Mouse (Mus musculus): Measurements from ENCODE around the gene Nme9. TPM values are rescaled to one million over a fixed set of nuclear protein-coding genes. Genes with fewer than 3 reads are reported as not detected.

The Nme9 gene
- polyA plus RNA-seq, 1 experiment from 2014 or later: 0.73 TPM

GRCm38 (mm10) chr9:99468572-99468971 lies 17.3 kb downstream of the Nme9 start:
- no peak overlapping the region for H3K27ac ChIP-seq (ENCODE audit: low read depth, low read length)
- H3K9ac ChIP-seq (ENCODE audit: low read depth, low read length): no peak overlapping the region
- WGBS: 72% methylated on average over 9 of the region's 9 CpGs
- H3K4me2 ChIP-seq (ENCODE audit: low read length): no peak overlapping the region
- no peaks in the 10 kb centered on the region for H3K4me1 ChIP-seq (ENCODE audit: control insufficient read depth, insufficient read depth, low read depth, low read length)
- no peaks in the 10 kb centered on the region for H3K36me3 ChIP-seq (ENCODE audit: control insufficient read depth, insufficient read depth, low read length)
- H3K27me3 ChIP-seq (replicated peaks; ENCODE audit: control insufficient read depth, insufficient read depth, low read length): no peaks in the 10 kb centered on the region
- peak; percentile 28; the same call in 1 of the 2 replicates for ATAC-seq
- H3K4me3 ChIP-seq (ENCODE audit: low read length): no peak overlapping the region
- H3K9me3 ChIP-seq (ENCODE audit: control insufficient read depth, low read length): no peaks in the 10 kb centered on the region

GRCm38 (mm10) chr9:99469681-99470273 lies 18.5 kb downstream of the Nme9 start:
- Histone ChIP-seq H3K4me2 (ENCODE audit: low read length) (no peak overlapping the region), H3K4me3 (ENCODE audit: low read length) (no peak overlapping the region), H3K4me1 (ENCODE audit: control insufficient read depth, insufficient read depth, low read depth, low read length) (no peaks in the 10 kb centered on the region), H3K9me3 (ENCODE audit: control insufficient read depth, low read length) (no peaks in the 10 kb centered on the region), H3K9ac (ENCODE audit: low read depth, low read length) (no peak overlapping the region), H3K36me3 (ENCODE audit: control insufficient read depth, insufficient read depth, low read length) (no peaks in the 10 kb centered on the region), H3K27me3 (replicated peaks; ENCODE audit: control insufficient read depth, insufficient read depth, low read length) (no peaks in the 10 kb centered on the region), H3K27ac (ENCODE audit: low read depth, low read length) (no peak overlapping the region)
- WGBS: 73% methylated on average over 8 of the region's 8 CpGs
- no peak for ATAC-seq

GRCm38 (mm10) chr9:99470347-99471092 lies 19.2 kb downstream of the Nme9 start:
- WGBS: 62% methylated on average over 16 of the region's 16 CpGs
- H3K4me1 ChIP-seq (ENCODE audit: control insufficient read depth, insufficient read depth, low read depth, low read length): no peaks in the 10 kb centered on the region
- no peak overlapping the region for H3K27ac ChIP-seq (ENCODE audit: low read depth, low read length)
- H3K4me3 ChIP-seq (ENCODE audit: low read length): no peak overlapping the region
- no peaks in the 10 kb centered on the region for H3K36me3 ChIP-seq (ENCODE audit: control insufficient read depth, insufficient read depth, low read length)
- H3K9me3 ChIP-seq (ENCODE audit: control insufficient read depth, low read length): no peaks in the 10 kb centered on the region
- no peak for ATAC-seq
- no peaks in the 10 kb centered on the region for H3K27me3 ChIP-seq (replicated peaks; ENCODE audit: control insufficient read depth, insufficient read depth, low read length)
- no peak overlapping the region for H3K4me2 ChIP-seq (ENCODE audit: low read length)
- no peak overlapping the region for H3K9ac ChIP-seq (ENCODE audit: low read depth, low read length)

GRCm38 (mm10) chr9:99471334-99471733 lies 20.1 kb downstream of the Nme9 start:
- no peaks in the 10 kb centered on the region for H3K9me3 ChIP-seq (ENCODE audit: control insufficient read depth, low read length)
- no peaks in the 10 kb centered on the region for H3K27me3 ChIP-seq (replicated peaks; ENCODE audit: control insufficient read depth, insufficient read depth, low read length)
- H3K4me3 ChIP-seq (ENCODE audit: low read length): no peak overlapping the region
- H3K4me1 ChIP-seq (ENCODE audit: control insufficient read depth, insufficient read depth, low read depth, low read length): no peaks in the 10 kb centered on the region
- H3K27ac ChIP-seq (ENCODE audit: low read depth, low read length): no peak overlapping the region
- no peak overlapping the region for H3K9ac ChIP-seq (ENCODE audit: low read depth, low read length)
- WGBS: 84% methylated on average over 7 of the region's 7 CpGs
- H3K36me3 ChIP-seq (ENCODE audit: control insufficient read depth, insufficient read depth, low read length): no peaks in the 10 kb centered on the region
- H3K4me2 ChIP-seq (ENCODE audit: low read length): no peak overlapping the region
- no peak for ATAC-seq

DNA sequence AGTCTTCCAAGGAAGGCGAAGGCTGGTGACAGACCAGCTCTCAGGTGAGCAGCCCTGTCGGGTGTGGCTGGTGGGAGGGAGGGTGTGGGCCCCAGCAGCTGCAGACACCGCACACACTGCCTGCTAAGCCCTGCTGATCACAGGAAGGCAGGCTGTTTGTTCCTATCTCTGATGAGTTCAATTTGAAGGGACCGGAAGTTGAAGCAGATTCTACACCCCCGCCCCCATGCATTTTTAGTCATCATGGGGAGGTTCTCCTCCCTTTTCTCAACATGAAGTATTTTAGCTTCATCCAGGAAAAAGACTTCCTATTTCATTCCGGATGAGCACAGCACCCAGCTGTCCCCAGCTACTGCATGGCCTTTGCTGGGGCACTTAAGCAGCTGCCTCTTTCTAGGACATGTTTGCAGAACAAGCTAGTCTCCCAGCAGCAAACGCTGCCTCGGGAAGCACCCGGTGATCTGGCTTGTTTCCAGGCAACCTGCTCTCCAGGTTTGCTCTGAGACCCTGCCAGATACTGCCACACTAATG lies 28.0 kb downstream of the Nme9 start:
- H3K36me3 ChIP-seq (ENCODE audit: control insufficient read depth, insufficient read depth, low read length): no peaks in the 10 kb centered on the region; the same call in 1 of the 2 replicates
- H3K27ac ChIP-seq (ENCODE audit: low read depth, low read length): peak overlapping the region; percentile 61
- H3K9ac ChIP-seq (ENCODE audit: low read depth, low read length): no peak overlapping the region; the same call in 1 of the 2 replicates
- no peaks in the 10 kb centered on the region for H3K27me3 ChIP-seq (replicated peaks; ENCODE audit: control insufficient read depth, insufficient read depth, low read length)
- no peak overlapping the region for H3K4me3 ChIP-seq (ENCODE audit: low read length)
- 64% methylated on average over 9 of the region's 9 CpGs for WGBS
- no peak overlapping the region for H3K4me2 ChIP-seq (ENCODE audit: low read length)
- H3K9me3 ChIP-seq (ENCODE audit: control insufficient read depth, low read length): no peaks in the 10 kb centered on the region
- H3K4me1 ChIP-seq (ENCODE audit: control insufficient read depth, insufficient read depth, low read depth, low read length): peaks cover 3% of the 10 kb centered on the region; the same call in 1 of the 2 replicates
- ATAC-seq: no peak

GRCm38 (mm10) chr9:99480764-99481163 lies 29.5 kb downstream of the Nme9 start:
- Histone ChIP-seq H3K36me3 (ENCODE audit: control insufficient read depth, insufficient read depth, low read length) (no peaks in the 10 kb centered on the region; the same call in 1 of the 2 replicates), H3K4me2 (ENCODE audit: low read length) (no peak overlapping the region), H3K4me1 (ENCODE audit: control insufficient read depth, insufficient read depth, low read depth, low read length) (peaks cover 3% of the 10 kb centered on the region; the same call in 1 of the 2 replicates), H3K27ac (ENCODE audit: low read depth, low read length) (no peak overlapping the region), H3K4me3 (ENCODE audit: low read length) (no peak overlapping the region), H3K9ac (ENCODE audit: low read depth, low read length) (no peak overlapping the region), H3K27me3 (replicated peaks; ENCODE audit: control insufficient read depth, insufficient read depth, low read length) (no peaks in the 10 kb centered on the region), H3K9me3 (ENCODE audit: control insufficient read depth, low read length) (no peaks in the 10 kb centered on the region)
- 82% methylated on average over 4 of the region's 4 CpGs for WGBS
- ATAC-seq: peak; percentile 70

- no peak overlapping the region for H3K27ac ChIP-seq (ENCODE audit: low read depth, low read length)
- 92% methylated on average over 4 of the region's 4 CpGs for WGBS
- H3K9ac ChIP-seq (ENCODE audit: low read depth, low read length): no peak overlapping the region
- peaks cover 3% of the 10 kb centered on the region; the same call in 1 of the 2 replicates for H3K4me1 ChIP-seq (ENCODE audit: control insufficient read depth, insufficient read depth, low read depth, low read length)
- H3K9me3 ChIP-seq (ENCODE audit: control insufficient read depth, low read length): no peaks in the 10 kb centered on the region
- no peaks in the 10 kb centered on the region for H3K27me3 ChIP-seq (replicated peaks; ENCODE audit: control insufficient read depth, insufficient read depth, low read length)
- no peak overlapping the region for H3K4me2 ChIP-seq (ENCODE audit: low read length)
- no peak overlapping the region for H3K4me3 ChIP-seq (ENCODE audit: low read length)
- H3K36me3 ChIP-seq (ENCODE audit: control insufficient read depth, insufficient read depth, low read length): peaks cover 6% of the 10 kb centered on the region
- no peak for ATAC-seq
Measured at GRCm38 (mm10) chr9:99483191-99483590, 31.9 kb downstream of the Nme9 start.

GRCm38 (mm10) chr9:99484632-99485031 lies 33.4 kb downstream of the Nme9 start:
- peaks cover 6% of the 10 kb centered on the region for H3K36me3 ChIP-seq (ENCODE audit: control insufficient read depth, insufficient read depth, low read length)

DNA sequence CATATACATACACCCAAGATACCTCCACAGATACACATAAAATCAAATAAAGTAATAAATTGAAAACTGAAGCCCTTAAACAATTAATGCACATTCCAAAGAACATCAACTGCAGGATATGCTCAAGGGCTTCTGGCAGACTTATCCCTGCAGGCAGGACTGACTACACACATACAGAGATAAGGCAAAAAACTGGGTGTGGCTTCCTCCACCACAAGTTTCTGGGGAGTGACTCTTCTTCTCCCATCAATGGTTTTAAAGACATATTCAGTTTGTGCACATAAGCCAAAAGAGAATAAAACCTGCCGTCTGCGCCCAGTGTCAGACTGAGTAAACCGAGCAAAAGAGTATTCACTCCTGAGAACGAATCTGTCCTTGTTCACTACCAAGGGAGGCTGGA lies 33.9 kb downstream of the Nme9 start:
- 93% methylated on average over 4 of the region's 4 CpGs for WGBS
- H3K27me3 ChIP-seq (replicated peaks; ENCODE audit: control insufficient read depth, insufficient read depth, low read length): no peaks in the 10 kb centered on the region
- no peak overlapping the region for H3K4me3 ChIP-seq (ENCODE audit: low read length)
- H3K9me3 ChIP-seq (ENCODE audit: control insufficient read depth, low read length): no peaks in the 10 kb centered on the region
- no peak overlapping the region for H3K27ac ChIP-seq (ENCODE audit: low read depth, low read length)
- H3K9ac ChIP-seq (ENCODE audit: low read depth, low read length): no peak overlapping the region
- no peak overlapping the region for H3K4me2 ChIP-seq (ENCODE audit: low read length)
- H3K36me3 ChIP-seq (ENCODE audit: control insufficient read depth, insufficient read depth, low read length): peaks cover 8% of the 10 kb centered on the region
- ATAC-seq: no peak
- peaks cover 3% of the 10 kb centered on the region; the same call in 1 of the 2 replicates for H3K4me1 ChIP-seq (ENCODE audit: control insufficient read depth, insufficient read depth, low read depth, low read length)

More at GRCm38 (mm10) chr9:99484632-99485031, 33.4 kb downstream of the Nme9 start:
- no peak overlapping the region for H3K27ac ChIP-seq (ENCODE audit: low read depth, low read length)
- no peaks in the 10 kb centered on the region for H3K27me3 ChIP-seq (replicated peaks; ENCODE audit: control insufficient read depth, insufficient read depth, low read length)
- H3K4me3 ChIP-seq (ENCODE audit: low read length): no peak overlapping the region
- peaks cover 3% of the 10 kb centered on the region; the same call in 1 of the 2 replicates for H3K4me1 ChIP-seq (ENCODE audit: control insufficient read depth, insufficient read depth, low read depth, low read length)
- ATAC-seq: no peak
- no peak overlapping the region for H3K4me2 ChIP-seq (ENCODE audit: low read length)
- H3K9ac ChIP-seq (ENCODE audit: low read depth, low read length): no peak overlapping the region
- no peaks in the 10 kb centered on the region for H3K9me3 ChIP-seq (ENCODE audit: control insufficient read depth, low read length)
